Mouse (Mus musculus): ENCODE measurements around the gene G430095P16Rik.

Gene G430095P16Rik

GRCm38 (mm10) chr8:84722850-84723570 is at the start of gene G430095P16Rik:
G430095P16Rik (plus strand) TSS chr8:84723007.
- peak; percentile 93 for DNase-seq (ENCODE audit: low read depth)

GRCm38 (mm10) chr8:84677305-84677704 is 45.5 kb upstream of the G430095P16Rik start:
- DNase-seq (ENCODE audit: low read depth) = no peak

DNA sequence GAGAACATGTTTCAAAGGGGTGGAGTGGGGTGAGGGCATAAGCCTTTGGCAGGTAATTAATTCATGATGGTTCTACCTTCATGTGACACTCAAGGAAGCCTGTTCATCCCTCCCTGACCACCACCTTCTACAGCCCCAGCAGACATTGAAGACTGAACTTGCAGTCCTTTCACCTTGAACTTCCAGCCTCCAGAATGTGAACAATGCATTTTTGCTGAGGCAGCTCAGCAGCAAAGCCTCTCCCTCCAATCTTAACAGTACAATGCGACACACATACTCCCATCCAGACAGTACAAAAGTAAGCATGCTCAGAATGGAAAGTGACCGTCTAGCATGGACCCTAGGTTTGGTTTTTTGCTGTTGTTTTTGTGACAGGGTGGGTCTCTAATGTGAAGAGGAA is 41.3 kb upstream of the G430095P16Rik start:
- DNase-seq (ENCODE audit: low read depth) = no peak

DNA sequence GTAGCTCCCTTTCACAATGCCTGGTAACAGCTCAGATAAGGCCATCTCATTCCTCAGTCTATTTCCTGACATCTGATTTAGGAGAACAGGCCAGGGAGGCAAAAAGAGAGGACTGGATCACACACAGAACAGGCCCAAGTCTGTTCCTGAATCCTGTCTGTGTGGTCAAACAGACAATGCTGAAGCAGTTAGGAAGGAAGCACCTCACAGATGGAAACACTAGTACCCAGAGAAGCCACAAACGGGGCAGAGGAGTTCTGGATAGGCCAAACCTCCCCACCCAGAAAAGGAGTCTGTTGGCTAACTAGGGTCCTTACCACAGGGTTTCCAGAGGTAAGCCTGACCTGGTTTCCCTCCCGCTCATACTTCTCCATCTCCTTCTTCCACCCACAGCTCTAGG is 40.5 kb upstream of the G430095P16Rik start:
- peak; percentile 70 for DNase-seq (ENCODE audit: low read depth)

DNA sequence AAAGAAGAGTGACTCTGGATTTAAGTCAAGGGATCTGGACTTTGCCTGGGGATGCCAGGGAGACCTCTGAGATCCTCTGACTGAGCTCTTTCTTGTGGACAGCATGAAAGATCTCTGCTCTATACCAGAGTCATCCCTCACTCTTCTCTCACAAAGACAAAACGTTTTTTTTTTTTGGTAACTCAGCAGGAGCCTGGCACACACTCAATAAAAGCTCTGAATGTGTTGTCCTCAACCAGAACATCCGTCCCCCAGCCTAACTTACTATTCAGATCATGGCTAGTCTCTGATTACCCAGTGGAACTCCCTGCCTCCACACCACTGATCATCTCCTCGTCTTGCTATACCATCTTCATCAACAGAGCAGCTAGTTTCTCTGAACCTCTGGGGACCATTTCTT is 38.3 kb upstream of the G430095P16Rik start:
- no peak for DNase-seq (ENCODE audit: low read depth)

GRCm38 (mm10) chr8:84686191-84687002 is 36.4 kb upstream of the G430095P16Rik start, which contains the start of gene Trmt1:
Trmt1 (plus strand) TSS chr8:84686307.
- peak; percentile 78 for DNase-seq (ENCODE audit: low read depth)

DNA sequence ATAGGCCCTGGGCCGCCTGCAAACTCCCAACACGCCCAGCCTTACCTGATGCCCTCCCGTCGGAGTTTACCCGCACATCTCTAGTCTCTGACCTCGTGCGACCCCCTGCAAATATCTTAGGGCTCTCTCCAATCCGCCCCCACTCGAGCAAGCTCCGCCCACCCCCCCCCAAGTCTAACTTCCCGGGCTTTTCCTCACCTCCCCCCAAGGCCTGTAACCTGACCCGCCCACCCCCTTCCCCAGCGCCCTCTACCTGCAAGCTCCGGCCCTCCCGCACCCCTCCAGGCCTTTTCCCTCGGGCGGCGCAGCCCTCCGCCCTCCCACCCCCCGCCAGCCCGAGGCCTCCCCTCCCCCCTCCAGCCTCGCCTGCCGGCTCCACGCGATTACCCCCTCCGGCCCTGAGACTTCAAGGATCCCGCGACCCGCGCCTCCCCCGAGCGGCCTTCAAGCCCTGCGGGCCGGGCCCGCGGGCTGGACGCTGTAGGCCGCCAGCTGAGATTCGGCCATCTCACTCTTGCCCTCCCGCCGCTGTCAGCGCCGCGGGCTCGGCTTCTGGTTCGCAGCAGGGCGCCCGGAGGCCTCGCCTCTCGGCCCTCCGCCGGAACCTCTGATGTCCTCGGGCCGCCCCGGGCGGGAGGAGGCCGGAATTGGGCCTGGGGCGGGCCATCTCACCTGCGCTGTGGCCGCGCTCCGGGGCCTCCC is 35.7 kb upstream of the G430095P16Rik start:
- DNase-seq (ENCODE audit: low read depth) = peak; percentile 80

- DNase-seq (ENCODE audit: low read depth) = peak; percentile 86
Measured at GRCm38 (mm10) chr8:84687705-84688100, 35.1 kb upstream of the G430095P16Rik start, which contains the start of gene Nacc1. Nacc1 (minus strand) TSS chr8:84687862.

- DNase-seq (ENCODE audit: low read depth) = peak; percentile 96
Measured at GRCm38 (mm10) chr8:84689091-84689915, 33.5 kb upstream of the G430095P16Rik start.

- no peak for DNase-seq (ENCODE audit: low read depth)
Measured at GRCm38 (mm10) chr8:84693332-84693731, 29.5 kb upstream of the G430095P16Rik start.

GRCm38 (mm10) chr8:84695140-84695539 is 27.7 kb upstream of the G430095P16Rik start:
- no peak for DNase-seq (ENCODE audit: low read depth)

DNA sequence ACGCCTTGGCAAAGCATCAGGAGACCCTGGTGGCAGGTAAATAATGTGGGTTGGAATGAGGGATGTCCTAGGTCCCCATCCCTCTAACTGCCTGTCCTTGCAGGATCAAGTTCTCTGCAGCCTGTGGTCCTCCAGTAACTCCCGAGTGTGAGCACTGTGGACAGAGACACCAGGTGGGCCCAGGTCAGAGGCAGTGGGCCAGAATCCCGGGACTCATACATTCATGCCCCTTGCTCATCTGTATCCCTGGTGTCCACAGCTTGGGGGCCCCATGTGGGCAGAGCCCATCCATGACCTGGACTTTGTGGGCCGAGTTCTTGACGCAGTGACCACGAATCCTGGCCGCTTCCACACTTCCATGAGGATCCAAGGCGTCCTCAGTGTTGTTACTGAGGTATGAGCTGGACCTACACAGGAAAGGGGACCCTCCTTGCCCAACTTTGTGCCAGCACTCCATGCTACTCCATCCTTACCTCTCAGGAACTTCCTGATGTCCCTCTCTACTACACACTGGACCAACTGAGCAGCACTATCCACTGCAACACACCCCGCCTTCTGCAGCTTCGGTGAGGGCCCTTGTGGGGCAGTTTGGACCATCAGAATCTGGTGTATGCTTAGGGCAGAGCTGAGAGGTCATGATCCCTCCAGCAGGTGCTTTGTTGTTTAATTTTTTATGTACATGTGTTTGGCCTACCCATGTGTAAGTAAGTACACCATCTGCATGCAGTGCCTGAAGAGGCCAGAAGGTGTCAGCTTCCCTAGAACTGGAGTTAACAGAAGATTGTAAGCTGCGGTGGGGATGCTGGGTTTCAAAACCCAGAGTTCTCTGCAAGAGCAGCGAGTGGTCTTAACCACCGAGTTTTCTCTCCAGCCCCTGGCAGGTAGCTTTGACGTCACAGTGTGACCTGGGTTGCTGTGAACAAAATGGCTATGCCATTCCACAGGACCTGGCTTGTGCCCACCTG is 25.4 kb upstream of the G430095P16Rik start:
- peak; percentile 83 for DNase-seq (ENCODE audit: low read depth)

DNA sequence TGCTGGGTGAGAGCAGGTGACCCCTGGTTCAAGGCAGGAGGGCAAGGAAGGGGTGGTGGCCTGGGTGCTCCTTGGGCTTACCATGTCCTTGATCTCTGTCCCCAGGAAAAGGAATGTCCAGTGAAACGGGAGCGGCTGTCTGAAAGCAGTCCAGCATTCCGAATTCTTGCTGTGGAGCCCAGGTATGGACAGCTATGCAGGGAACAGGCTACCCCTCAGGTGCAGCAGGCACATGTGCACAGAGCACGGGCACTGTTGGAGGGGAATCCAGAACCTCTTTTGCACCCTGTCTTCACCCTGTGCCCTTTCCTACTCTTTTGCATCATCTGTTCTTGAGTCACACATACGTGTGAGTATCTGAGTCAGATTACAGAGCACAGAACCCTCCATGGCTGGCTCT is 24.5 kb upstream of the G430095P16Rik start:
- DNase-seq (ENCODE audit: low read depth) = no peak

DNA sequence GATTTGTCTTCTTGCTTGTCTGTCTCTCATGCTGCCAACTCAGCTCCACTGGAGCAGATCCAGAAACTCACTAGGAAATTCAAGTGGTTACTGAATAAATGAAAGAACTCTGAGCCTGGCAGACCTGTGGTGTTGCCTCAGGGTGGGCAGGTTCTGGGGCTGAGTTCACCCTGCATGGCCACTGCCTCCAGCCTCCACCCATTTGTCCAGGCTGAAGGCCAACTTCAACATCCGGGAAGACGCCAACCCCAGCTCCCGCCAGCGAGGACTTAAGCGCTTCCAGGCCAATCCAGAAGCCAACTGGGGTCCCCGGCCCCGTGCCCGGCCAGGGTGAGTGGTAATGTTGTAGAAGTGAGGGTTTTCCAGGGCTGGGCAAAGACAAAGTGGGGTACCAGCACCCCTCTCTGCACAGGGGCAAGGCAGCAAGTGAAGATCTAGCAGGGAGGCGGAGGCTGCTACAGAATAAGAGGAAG is 23.8 kb upstream of the G430095P16Rik start:
- peak; percentile 49 for DNase-seq (ENCODE audit: low read depth)

DNA sequence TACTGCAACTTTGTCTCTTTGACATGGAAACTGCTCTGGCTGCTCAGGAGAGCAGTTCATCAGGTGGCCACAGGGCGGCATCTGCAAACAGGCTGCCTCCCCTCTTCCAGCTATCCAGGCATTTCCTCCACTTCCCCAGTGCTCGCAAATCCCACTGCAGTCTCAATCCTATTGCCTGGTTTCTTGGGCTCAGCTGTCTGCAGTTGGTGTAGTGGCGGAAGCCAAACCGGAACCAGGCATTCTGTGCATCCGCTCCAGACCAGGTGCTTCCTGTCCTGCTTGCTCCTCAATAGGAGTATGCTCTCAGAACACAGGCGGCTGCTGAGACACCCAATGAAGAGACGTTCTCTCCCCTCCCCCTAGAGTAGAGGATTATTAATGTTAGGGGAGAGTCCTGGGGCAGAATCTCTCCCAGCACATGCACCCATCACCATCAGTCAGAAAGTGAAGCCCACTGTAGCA is 22.9 kb upstream of the G430095P16Rik start:
- peak; percentile 99 for DNase-seq (ENCODE audit: low read depth)

- DNase-seq (ENCODE audit: low read depth) = peak; percentile 75
Measured at GRCm38 (mm10) chr8:84700526-84700925, 22.3 kb upstream of the G430095P16Rik start.

GRCm38 (mm10) chr8:84700941-84701911 is 21.6 kb upstream of the G430095P16Rik start, which contains the start of gene Lyl1:
Lyl1 (plus strand) TSS chr8:84701457.
- peak; percentile 100 for DNase-seq (ENCODE audit: low read depth)

- DNase-seq (ENCODE audit: low read depth) = no peak
Measured at GRCm38 (mm10) chr8:84702561-84702960, 20.2 kb upstream of the G430095P16Rik start.

DNA sequence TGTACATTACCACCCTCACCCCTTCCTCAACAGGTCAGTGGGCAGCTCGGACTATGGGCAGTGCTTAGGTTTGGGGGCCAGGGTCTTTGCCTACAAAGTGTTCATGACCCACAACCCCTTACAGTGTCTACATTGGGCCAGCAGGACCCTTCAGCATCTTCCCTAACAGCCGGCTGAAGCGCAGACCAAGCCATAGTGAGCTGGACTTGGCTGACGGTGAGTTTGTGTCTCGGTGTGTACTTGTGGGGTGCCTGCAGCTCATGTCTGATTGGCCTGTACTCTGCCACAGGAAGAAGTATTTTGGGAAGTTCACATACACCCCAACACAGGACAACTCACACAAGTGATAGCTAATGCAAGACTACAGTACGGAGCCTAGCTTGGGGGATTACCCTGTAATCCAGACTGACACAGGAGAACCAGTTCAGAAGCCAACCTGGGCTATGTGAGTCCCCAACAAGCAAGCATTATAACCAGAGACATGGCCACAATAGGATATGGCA is 19.8 kb upstream of the G430095P16Rik start:
- DNase-seq (ENCODE audit: low read depth) = no peak

Data from 416B (cell line).